Mouse (Mus musculus): Measurements from ENCODE around the gene Vav2.

GRCm38 (mm10) chr2:27294777-27295176, 132.1 kb downstream of the Vav2 start:
- TF ChIP-seq POLR2A (IDR thresholded peaks at IDR 0.05; ENCODE audit: borderline replicate concordance, extremely low read depth, low read depth, low read length): no peak
- TF ChIP-seq CTCF (IDR thresholded peaks at IDR 0.05; ENCODE audit: insufficient read depth, low read length): no peak
